ENCODE assay signal across 8 mouse cellular contexts in genomic region chr5:124362982-124363381, GRCm38 (mm10). TPM values are rescaled to one million over a fixed set of nuclear protein-coding genes. Genes with fewer than 3 reads are reported as not detected.
DNase-seq lines count a peak whose midpoint lies in the region; ATAC-seq and TF ChIP-seq lines count a peak whose summit lies in the region.
"Not testable (repeated sequence)": the region's sequence is repeated elsewhere in the genome, so short reads cannot be mapped to it uniquely, and the experiment has no call there.

Gene Cdk2ap1, minus strand, starts transcription at chr5:124363082.

- not testable (repeated sequence) for H3K4me1 ChIP-seq in ES-E14 (ENCODE audit: control insufficient read depth in 2 of 2, insufficient read depth in 2 of 2, low read length in 2 of 2, poor library complexity in 1 of 2); embryonic facial prominence, embryonic 10.5 days; kidney, embryonic 14.5 days (ENCODE audit: control insufficient read depth, insufficient read depth, low read length); limb, embryonic 10.5 days; megakaryocyte, embryonic 14.5 days; spleen, adult 2 months (ENCODE audit: control insufficient read depth, insufficient read depth, insufficient read length)

- not testable (repeated sequence) for TF ChIP-seq POLR2A in spleen, adult 2 months (IDR thresholded peaks at IDR 0.05; ENCODE audit: low read depth, low read length)

- H3K4me3 ChIP-seq in ES-E14 (ENCODE audit: insufficient read depth in 1 of 2, low read depth in 1 of 2, low read length in 2 of 2, poor library complexity in 1 of 2, severe bottlenecking in 1 of 2); embryonic facial prominence, embryonic 10.5 days; gastrocnemius, adult 2 months; kidney, embryonic 14.5 days (ENCODE audit: low read length); limb, embryonic 10.5 days; megakaryocyte, embryonic 14.5 days (replicated peaks); spleen, adult 2 months (ENCODE audit: extremely low read depth, insufficient read depth, insufficient read length): not testable (repeated sequence)

- WGBS in embryonic facial prominence, embryonic 10.5 days = 91% methylated on average over 5 of the region's 5 CpGs
- 96% methylated on average over 5 of the region's 5 CpGs for WGBS in kidney, embryonic 14.5 days
- WGBS in limb, embryonic 10.5 days = 91% methylated on average over 5 of the region's 5 CpGs
- WGBS in spleen, adult 2 months = 93% methylated on average over 5 of the region's 5 CpGs

- H3K4me2 ChIP-seq in kidney, embryonic 14.5 days (replicated peaks; ENCODE audit: low read depth, low read length) = not testable (repeated sequence)

- intact Hi-C loops in gastrocnemius, adult 2 months (cut with DNase I) = loop anchor here (5.0 kb wide), 1 partner anchor 174 kb away; no protein-coding TSS in a partner anchor
- intact Hi-C loops in heart, postnatal 10 days (cut with DNase I) = not testable (repeated sequence)

- TF ChIP-seq CTCF in gastrocnemius, adult 2 months (IDR thresholded peaks at IDR 0.05); spleen, adult 2 months (IDR thresholded peaks at IDR 0.05; ENCODE audit: extremely low read depth, insufficient read depth, insufficient read length, insufficient replicate concordance): not testable (repeated sequence)

- H3K9ac ChIP-seq in ES-E14 (ENCODE audit: insufficient read depth, low read depth, low read length, poor library complexity, severe bottlenecking); kidney, embryonic 14.5 days (ENCODE audit: low read depth, low read length): not testable (repeated sequence)

- not testable (repeated sequence) for H3K36me3 ChIP-seq in ES-E14 (ENCODE audit: control insufficient read depth, insufficient read depth, low read length, poor library complexity, severe bottlenecking); kidney, embryonic 14.5 days (ENCODE audit: control insufficient read depth, insufficient read depth, low read length); limb, embryonic 10.5 days; spleen, adult 2 months (ENCODE audit: control insufficient read depth, insufficient read depth, low read length)
- peaks cover 12% of the 10 kb centered on the region for H3K36me3 ChIP-seq in embryonic facial prominence, embryonic 10.5 days (replicated peaks)
- peaks cover 10% of the 10 kb centered on the region for H3K36me3 ChIP-seq in megakaryocyte, embryonic 14.5 days (replicated peaks; ENCODE audit: low read length)

- in situ Hi-C loops in ES-E14 (cut with MboI; ENCODE audit: low sequenced_read_pairs in 2 of 2, unreplicated experiment in 2 of 2) = not testable (repeated sequence)

- ATAC-seq in kidney, embryonic 14.5 days (ENCODE audit: low FRiP score, low TSS enrichment) = not testable (repeated sequence)

- not testable (repeated sequence) for H3K9me3 ChIP-seq in ES-E14 (ENCODE audit: control insufficient read depth, insufficient read depth, low read depth, low read length); embryonic facial prominence, embryonic 10.5 days; kidney, embryonic 14.5 days (ENCODE audit: control insufficient read depth, low read length); limb, embryonic 10.5 days (replicated peaks); megakaryocyte, embryonic 14.5 days

- H3K27me3 ChIP-seq in embryonic facial prominence, embryonic 10.5 days (replicated peaks; ENCODE audit: low read depth, poor library complexity, severe bottlenecking); kidney, embryonic 14.5 days (ENCODE audit: control insufficient read depth, insufficient read depth, low read length); limb, embryonic 10.5 days (ENCODE audit: low read depth, poor library complexity, severe bottlenecking); megakaryocyte, embryonic 14.5 days (replicated peaks); spleen, adult 2 months (ENCODE audit: control insufficient read depth, insufficient read depth, low read length): not testable (repeated sequence)

- not testable (repeated sequence) for H3K27ac ChIP-seq in ES-E14 (ENCODE audit: insufficient read depth, low read depth, low read length, poor library complexity, severe bottlenecking); embryonic facial prominence, embryonic 10.5 days (replicated peaks); gastrocnemius, adult 2 months; kidney, embryonic 14.5 days (ENCODE audit: low read depth, low read length); limb, embryonic 10.5 days; spleen, adult 2 months (ENCODE audit: insufficient read depth, low read length)

- DNase-seq in ES-E14 (ENCODE audit: low read depth, low spot score); embryonic facial prominence, embryonic 10.5 days (ENCODE audit: low spot score); gastrocnemius, adult 2 months; heart, postnatal 10 days; limb, embryonic 10.5 days (ENCODE audit: low spot score); spleen, adult 2 months (ENCODE audit: low read depth in 1 of 2, low spot score in 2 of 2): not testable (repeated sequence)

RNA-seq across cellular contexts. Expression of gene Cdk2ap1, which starts in this region (rescaled TPM):
- 146 and 156 TPM in 2 replicates for total RNA-seq in ES-E14 (2012; rRNA removed)
- 72.0 and 78.0 TPM in 2 replicates for polyA plus RNA-seq in embryonic facial prominence, embryonic 10.5 days (2016; fragmentation: Nextera tagmentation; extraction: Ambion mirVana)
- total RNA-seq in gastrocnemius, adult 2 months (2021) = 100 to 1,000 TPM; 140 to 141 TPM
- total RNA-seq in heart, postnatal 10 days (2021) = 100 to 1,000 TPM; 171 to 185 TPM
- 62.3 and 87.0 TPM in 2 replicates for polyA plus RNA-seq in kidney, embryonic 14.5 days (2014; fragmentation: Nextera tagmentation; extraction: Ambion mirVana)
- 92.3 and 129 TPM in 2 replicates for polyA plus RNA-seq in limb, embryonic 10.5 days (2016; fragmentation: Nextera tagmentation; extraction: Ambion mirVana)
- 125 and 160 TPM in 2 replicates for polyA plus RNA-seq in megakaryocyte, embryonic 14.5 days (2012; ENCODE audit: insufficient read depth, low replicate concordance)
- 60.4 and 69.3 TPM in 2 replicates for polyA plus RNA-seq in spleen, adult 2 months (2012; rRNA removed)
